Mouse (Mus musculus) layer of hippocampus, adult 9-10 months (tissue): ENCODE data around the gene Olfr854.

Source experiments
- DNase-seq: peaks from one replicate; pipeline ENCODE4 v3.0.0; 2022; ENCODE audit warnings: low spot score

Gene Olfr854

GRCm38 (mm10) chr9:19567282-19567681 lies at the start of gene Olfr854:
Olfr854 (minus strand) TSS chr9:19567382.
- no peak for DNase-seq

GRCm38 (mm10) chr9:19582317-19582716 lies 15.1 kb upstream of the Olfr854 start, which contains the start of gene Olfr855:
Olfr855 (plus strand) TSS chr9:19582617.
- no peak for DNase-seq

GRCm38 (mm10) chr9:19540976-19541375 lies 26.2 kb downstream of the Olfr854 start, which contains the start of gene Olfr853:
Olfr853 (minus strand) TSS chr9:19541076.
- DNase-seq = no peak
